Mouse (Mus musculus) kidney, adult 2 months (tissue): ENCODE measurements around the gene Psma7. TPM values are rescaled to one million over a fixed set of nuclear protein-coding genes. Genes with fewer than 3 reads are reported as not detected.

Experiments used
- DNase-seq: peaks from one replicate; pipeline ENCODE4 v3.0.0; 2021
- H3K27ac ChIP-seq: fragments of 200-500 bp; 2 replicates; pipeline ENCODE4 v1.5.1; 2012; ENCODE audit warnings: low read depth, low read length, control low read depth, inconsistent platforms; ENCODE audit not compliant: insufficient read depth
- H3K27me3 ChIP-seq: fragments of 200-500 bp; replicated peaks from 2 replicates; pipeline ENCODE4 v1.6.1; 2012; ENCODE audit warnings: mild to moderate bottlenecking, moderate library complexity, low read length, inconsistent platforms; ENCODE audit not compliant: control insufficient read depth, insufficient read depth
- H3K36me3 ChIP-seq: fragments of 200-500 bp; 2 replicates; pipeline ENCODE4 v1.6.1; 2012; ENCODE audit warnings: mild to moderate bottlenecking, moderate library complexity, low read length, inconsistent platforms; ENCODE audit not compliant: control insufficient read depth, insufficient read depth
- H3K4me1 ChIP-seq: fragments of 200-500 bp; 2 replicates; pipeline ENCODE4 v1.6.1; 2011; ENCODE audit warnings: low read length; ENCODE audit not compliant: control insufficient read depth, insufficient read depth
- H3K4me3 ChIP-seq: fragments of 200-500 bp; 2 replicates; pipeline ENCODE4 v1.5.1; 2011; ENCODE audit warnings: mild to moderate bottlenecking, low read depth, low read length, control low read depth; ENCODE audit not compliant: insufficient read depth
- CTCF ChIP-seq: fragments of 200-500 bp; conservative IDR thresholded peaks from 2 replicates; pipeline ENCODE4 v1.5.1; 2011; ENCODE audit warnings: low read depth, mild to moderate bottlenecking, control low read depth, low read length, moderate library complexity, mixed read lengths; ENCODE audit not compliant: insufficient read depth, insufficient read length
- POLR2A ChIP-seq: fragments of 200-500 bp; IDR thresholded peaks from one replicate; pipeline ENCODE4 v1.6.1; 2011; ENCODE audit warnings: low read depth, low read length, control low read depth
- WGBS: fragments of 180-500 bp; shearing (Covaris S2); methylation state at CpG from one replicate; pipeline ENCODE4 v1.1.7; 2018; 5-methylcytosine and 5-hydroxymethylcytosine counted together
- polyA plus RNA-seq: library from polyadenylated mRNA; depleted of rRNA; stranded (reverse); fragments of >200 nt; gene quantifications from 2 replicates; pipeline ENCODE4 v1.2.3, GENCODE M21; 2012

The Psma7 gene
- polyA plus RNA-seq, 1 experiment = 185 TPM

- peak; percentile 45 for DNase-seq
- Histone ChIP-seq H3K27ac (peak overlapping the region; percentile 78), H3K4me1 (peaks cover 11% of the 10 kb centered on the region), H3K36me3 (peaks cover 5% of the 10 kb centered on the region), H3K4me3 (peak overlapping the region; percentile 99), H3K27me3 (no peaks in the 10 kb centered on the region)
- TF ChIP-seq POLR2A (no peak), CTCF (no peak)
- under 1% methylated on average over 66 of the region's 66 CpGs for WGBS
These were observed 517 bp downstream of the Psma7 start for GRCm38 (mm10) chr2:180041577-180042255.

- 31% methylated on average over 6 of the region's 6 CpGs for WGBS
- no peak for DNase-seq
- H3K27me3 ChIP-seq = no peaks in the 10 kb centered on the region
- no peak overlapping the region for H3K27ac ChIP-seq
- H3K4me3 ChIP-seq = no peak overlapping the region
- peaks cover 11% of the 10 kb centered on the region for H3K4me1 ChIP-seq
- peaks cover 9% of the 10 kb centered on the region for H3K36me3 ChIP-seq
- no peak for TF ChIP-seq POLR2A
- TF ChIP-seq CTCF = no peak
These were observed 1.8 kb downstream of the Psma7 start for GRCm38 (mm10) chr2:180040406-180040805.

- Histone ChIP-seq H3K27ac (no peak overlapping the region), H3K27me3 (no peaks in the 10 kb centered on the region), H3K36me3 (peaks cover 11% of the 10 kb centered on the region), H3K4me1 (peaks cover 5% of the 10 kb centered on the region; the same call in 1 of the 2 replicates), H3K4me3 (no peak overlapping the region)
- TF ChIP-seq POLR2A (no peak), CTCF (no peak)
- WGBS = 60% methylated on average over 5 of the region's 5 CpGs
- no peak for DNase-seq
These were observed 7.5 kb downstream of the Psma7 start for GRCm38 (mm10) chr2:180034753-180035152.

GRCm38 (mm10) chr2:180033956-180034355 lies 8.3 kb downstream of the Psma7 start:
- Histone ChIP-seq H3K27me3 (no peaks in the 10 kb centered on the region), H3K36me3 (peaks cover 11% of the 10 kb centered on the region), H3K4me3 (no peak overlapping the region), H3K4me1 (peaks cover 5% of the 10 kb centered on the region; the same call in 1 of the 2 replicates), H3K27ac (no peak overlapping the region)
- WGBS = 69% methylated on average over 3 of the region's 3 CpGs
- no peak for TF ChIP-seq CTCF
- TF ChIP-seq POLR2A = no peak
- no peak for DNase-seq

- TF ChIP-seq CTCF (no peak), POLR2A (no peak)
- peaks cover 5% of the 10 kb centered on the region; the same call in 1 of the 2 replicates for H3K4me1 ChIP-seq
- H3K27ac ChIP-seq = no peak overlapping the region
- H3K36me3 ChIP-seq = peaks cover 7% of the 10 kb centered on the region
- no peak overlapping the region for H3K4me3 ChIP-seq
- WGBS = 31% methylated on average over 3 of the region's 3 CpGs
- DNase-seq = no peak
- H3K27me3 ChIP-seq = no peaks in the 10 kb centered on the region
These were observed 9.3 kb downstream of the Psma7 start for GRCm38 (mm10) chr2:180032925-180033324.

- no peaks in the 10 kb centered on the region for H3K27me3 ChIP-seq
- peak; percentile 63 for DNase-seq
- peaks cover 3% of the 10 kb centered on the region for H3K36me3 ChIP-seq
- peaks cover 5% of the 10 kb centered on the region; the same call in 1 of the 2 replicates for H3K4me1 ChIP-seq
- peak overlapping the region; percentile 85 for H3K27ac ChIP-seq
- 41% methylated on average over 6 of the region's 6 CpGs for WGBS
- TF ChIP-seq CTCF = no peak
- TF ChIP-seq POLR2A = no peak
- no peak overlapping the region for H3K4me3 ChIP-seq
These were observed 11.0 kb downstream of the Psma7 start for GRCm38 (mm10) chr2:180031270-180031669.

- Histone ChIP-seq H3K4me1 (peaks cover 5% of the 10 kb centered on the region; the same call in 1 of the 2 replicates), H3K27me3 (no peaks in the 10 kb centered on the region), H3K4me3 (no peak overlapping the region), H3K27ac (no peak overlapping the region), H3K36me3 (no peaks in the 10 kb centered on the region)
- TF ChIP-seq CTCF (no peak), POLR2A (no peak)
- WGBS = 67% methylated on average over 9 of the region's 9 CpGs
- no peak for DNase-seq
These were observed 14.5 kb downstream of the Psma7 start for GRCm38 (mm10) chr2:180027768-180028167.

- H3K4me1 ChIP-seq = no peaks in the 10 kb centered on the region; the same call in 1 of the 2 replicates
- peak overlapping the region; percentile 96 for H3K4me3 ChIP-seq
- WGBS = 38% methylated on average over 6 of the region's 6 CpGs
- H3K27me3 ChIP-seq = no peaks in the 10 kb centered on the region
- no peak overlapping the region for H3K27ac ChIP-seq
- no peak for DNase-seq
- no peak for TF ChIP-seq POLR2A
- TF ChIP-seq CTCF = no peak
- no peaks in the 10 kb centered on the region for H3K36me3 ChIP-seq
These were observed 16.4 kb downstream of the Psma7 start for GRCm38 (mm10) chr2:180025861-180026200.
